Mouse (Mus musculus) E14TG2a.4 (cell line): ENCODE results near the gene Sv2a.

Experiments used
- CTCF ChIP-seq: conservative IDR thresholded peaks from 2 replicates; pipeline ENCODE4 v1.5.1; 2014; ENCODE audit warnings: low read length
- NANOG ChIP-seq: IDR thresholded peaks from 2 replicates; pipeline ENCODE4 v1.6.1; 2014; ENCODE audit warnings: borderline replicate concordance, low read length, mixed read lengths
- POU5F1 ChIP-seq: IDR thresholded peaks from 2 replicates; pipeline ENCODE4 v1.6.1; 2014; ENCODE audit warnings: low read length, borderline replicate concordance

DNA sequence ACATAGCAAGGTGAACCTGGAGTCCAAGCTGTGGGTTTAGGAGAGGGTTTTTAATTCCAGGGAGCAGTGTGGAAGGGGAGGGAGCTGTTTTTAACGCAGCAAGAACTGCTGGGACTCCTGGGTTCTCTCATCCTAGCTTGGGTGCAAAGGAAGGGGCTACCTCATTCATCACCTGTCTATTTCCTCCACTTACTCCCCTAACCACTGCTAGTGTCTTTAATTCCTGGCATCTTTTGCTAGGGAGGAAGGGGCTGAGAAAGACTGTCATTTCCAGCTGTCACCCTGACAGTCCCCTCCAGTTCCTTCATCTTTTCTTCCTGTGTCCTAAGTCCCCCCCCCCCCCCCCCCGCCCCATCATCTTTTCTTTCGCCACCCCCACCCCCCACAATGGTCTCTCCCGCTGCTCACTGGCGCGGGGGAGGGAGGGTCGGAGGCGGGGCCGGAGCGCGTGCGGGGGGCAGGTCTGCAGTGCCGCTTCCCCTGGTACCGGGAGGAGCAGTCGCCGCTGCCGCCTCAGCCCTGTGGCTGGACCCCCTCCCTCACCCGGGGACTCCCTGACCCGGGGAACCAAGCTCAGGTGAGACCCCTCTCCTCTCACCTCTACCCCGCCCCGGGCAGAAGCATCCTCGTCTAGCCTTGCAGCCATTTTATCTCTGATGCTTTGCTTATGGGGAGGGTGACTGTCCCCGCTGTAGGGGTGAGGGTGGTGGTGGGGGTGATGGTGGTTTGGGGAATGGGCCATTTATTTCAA, at the start of gene Sv2a:
- TF ChIP-seq CTCF = no peak
- no peak for TF ChIP-seq NANOG
- no peak for TF ChIP-seq POU5F1
